Mouse (Mus musculus): Measurements from ENCODE around the gene Bst1.

Bst1 gene

GRCm38 (mm10) chr5:43818695-43819094, at the start of gene Bst1:
Gene Bst1, plus strand, starts transcription at chr5:43818885.
- TF ChIP-seq GATA4 (IDR thresholded peaks at IDR 0.05; ENCODE audit: insufficient replicate concordance, low read length), result no peak

GRCm38 (mm10) chr5:43770618-43771354, 47.9 kb upstream of the Bst1 start:
- no peak for TF ChIP-seq GATA4 (IDR thresholded peaks at IDR 0.05; ENCODE audit: insufficient replicate concordance, low read length)

- no peak for TF ChIP-seq GATA4 (IDR thresholded peaks at IDR 0.05; ENCODE audit: insufficient replicate concordance, low read length)
Measured at GRCm38 (mm10) chr5:43771555-43771954, 47.1 kb upstream of the Bst1 start.

- no peak for TF ChIP-seq GATA4 (IDR thresholded peaks at IDR 0.05; ENCODE audit: insufficient replicate concordance, low read length)
Measured at GRCm38 (mm10) chr5:43776407-43776806, 42.3 kb upstream of the Bst1 start.

- no peak for TF ChIP-seq GATA4 (IDR thresholded peaks at IDR 0.05; ENCODE audit: insufficient replicate concordance, low read length)
Measured at GRCm38 (mm10) chr5:43776993-43777392, 41.7 kb upstream of the Bst1 start.

GRCm38 (mm10) chr5:43778583-43778982, 40.1 kb upstream of the Bst1 start:
- no peak for TF ChIP-seq GATA4 (IDR thresholded peaks at IDR 0.05; ENCODE audit: insufficient replicate concordance, low read length)

GRCm38 (mm10) chr5:43781423-43781976, 37.2 kb upstream of the Bst1 start:
- no peak for TF ChIP-seq GATA4 (IDR thresholded peaks at IDR 0.05; ENCODE audit: insufficient replicate concordance, low read length)

- no peak for TF ChIP-seq GATA4 (IDR thresholded peaks at IDR 0.05; ENCODE audit: insufficient replicate concordance, low read length)
Measured at GRCm38 (mm10) chr5:43781977-43782930, 36.4 kb upstream of the Bst1 start.

- TF ChIP-seq GATA4 (IDR thresholded peaks at IDR 0.05; ENCODE audit: insufficient replicate concordance, low read length), result no peak
Measured at GRCm38 (mm10) chr5:43783996-43784395, 34.7 kb upstream of the Bst1 start.

- TF ChIP-seq GATA4 (IDR thresholded peaks at IDR 0.05; ENCODE audit: insufficient replicate concordance, low read length), result no peak
Measured at GRCm38 (mm10) chr5:43786607-43787006, 32.1 kb upstream of the Bst1 start.

GRCm38 (mm10) chr5:43787976-43788752, 30.5 kb upstream of the Bst1 start:
- TF ChIP-seq GATA4 (IDR thresholded peaks at IDR 0.05; ENCODE audit: insufficient replicate concordance, low read length), result no peak

GRCm38 (mm10) chr5:43792354-43792753, 26.3 kb upstream of the Bst1 start:
- no peak for TF ChIP-seq GATA4 (IDR thresholded peaks at IDR 0.05; ENCODE audit: insufficient replicate concordance, low read length)

GRCm38 (mm10) chr5:43799530-43799929, 19.2 kb upstream of the Bst1 start:
- TF ChIP-seq GATA4 (IDR thresholded peaks at IDR 0.05; ENCODE audit: insufficient replicate concordance, low read length), result no peak

- TF ChIP-seq GATA4 (IDR thresholded peaks at IDR 0.05; ENCODE audit: insufficient replicate concordance, low read length), result no peak
Measured at GRCm38 (mm10) chr5:43800700-43801099, 18.0 kb upstream of the Bst1 start.

GRCm38 (mm10) chr5:43801253-43801652, 17.4 kb upstream of the Bst1 start:
- no peak for TF ChIP-seq GATA4 (IDR thresholded peaks at IDR 0.05; ENCODE audit: insufficient replicate concordance, low read length)

All from liver, adult (tissue).